Mouse (Mus musculus) myocyte (in vitro differentiated cells): Measurements from ENCODE around the gene Eddm3b.

Source experiments
- CEBPB ChIP-seq: IDR thresholded peaks from 2 replicates; pipeline ENCODE4 v1.6.1; 2011; ENCODE audit warnings: mild to moderate bottlenecking, moderate library complexity; ENCODE audit not compliant: poor library complexity, insufficient read depth, severe bottlenecking
- E2F4 ChIP-seq: IDR thresholded peaks from one replicate; pipeline ENCODE4 v1.6.1; 2011; ENCODE audit warnings: mild to moderate bottlenecking, control low read depth, moderate library complexity; ENCODE audit not compliant: insufficient read depth
- MAX ChIP-seq: IDR thresholded peaks from one replicate; pipeline ENCODE4 v1.6.1; 2011; ENCODE audit warnings: low read depth, mild to moderate bottlenecking, control low read depth
- MYOD1 ChIP-seq, 3 experiments: IDR thresholded peaks; one replicate each; pipeline ENCODE4 v1.6.1; 2011; ENCODE audit warnings: control low read depth in 2 of 3, low read depth in 2 of 3, mild to moderate bottlenecking in 2 of 3, moderate library complexity in 1 of 3; ENCODE audit not compliant: insufficient read length in 2 of 3, control insufficient read depth in 1 of 3
- MYOG ChIP-seq, 3 experiments: IDR thresholded peaks; one replicate each; pipeline ENCODE4 v1.6.1; 2011; ENCODE audit warnings: control low read depth in 2 of 3, low read depth in 2 of 3, mild to moderate bottlenecking in 2 of 3; ENCODE audit not compliant: insufficient read length in 2 of 3, control insufficient read depth in 1 of 3, insufficient read depth in 1 of 3
- POLR2A ChIP-seq: IDR thresholded peaks from one replicate; pipeline ENCODE4 v1.6.1; 2011; ENCODE audit warnings: low read depth, mild to moderate bottlenecking, control low read depth, moderate library complexity; ENCODE audit not compliant: insufficient read length
- POLR2AphosphoS2 ChIP-seq: IDR thresholded peaks from one replicate; pipeline ENCODE4 v1.6.1; 2011; ENCODE audit warnings: low read depth, control low read depth; ENCODE audit not compliant: insufficient read length
- SRF ChIP-seq: IDR thresholded peaks from one replicate; pipeline ENCODE4 v1.6.1; 2011; ENCODE audit warnings: low read depth; ENCODE audit not compliant: control insufficient read depth, insufficient read length
- TCF12 ChIP-seq: IDR thresholded peaks from one replicate; pipeline ENCODE4 v1.6.1; 2011; ENCODE audit warnings: mild to moderate bottlenecking, control low read depth; ENCODE audit not compliant: poor library complexity, insufficient read depth, severe bottlenecking
- TCF3 ChIP-seq: IDR thresholded peaks from one replicate; pipeline ENCODE4 v1.6.1; 2011; ENCODE audit warnings: low read depth, control low read depth; ENCODE audit not compliant: insufficient read length
- USF1 ChIP-seq: IDR thresholded peaks from one replicate; pipeline ENCODE4 v1.6.1; 2011; ENCODE audit warnings: low read depth, mild to moderate bottlenecking, control low read depth, moderate library complexity

DNA sequence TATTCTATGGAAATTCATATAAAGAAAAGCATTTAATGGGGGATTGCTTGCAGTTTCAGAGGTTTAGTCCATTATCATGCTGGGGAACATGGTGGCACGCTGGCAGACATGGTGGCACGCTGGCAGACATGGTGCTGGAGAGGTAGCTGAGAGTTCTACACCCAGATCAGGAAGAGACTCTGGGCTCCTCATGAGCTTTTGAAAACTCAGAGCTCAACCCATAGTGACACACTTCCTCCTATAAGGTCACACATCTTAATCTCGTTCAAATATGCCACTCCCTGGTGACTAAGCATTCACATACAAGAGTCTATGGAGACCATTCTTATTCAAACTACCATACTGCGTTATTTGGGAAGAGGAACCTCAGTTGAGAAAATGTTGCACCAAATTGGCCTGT lies 18.1 kb downstream of the Eddm3b start:
- TF ChIP-seq POLR2A (no peak), POLR2AphosphoS2 (no peak), MAX (no peak), TCF3 (no peak), TCF12 (no peak), E2F4 (no peak), MYOD1 (IDR thresholded peaks at IDR 0.05; ENCODE audit: control insufficient read depth in 1 of 3, insufficient read length in 2 of 3, low read depth in 2 of 3) (no peak), USF1 (no peak), CEBPB (no peak), SRF (no peak), MYOG (IDR thresholded peaks at IDR 0.05; ENCODE audit: control insufficient read depth in 1 of 3, insufficient read depth in 1 of 3, insufficient read length in 2 of 3, low read depth in 2 of 3) (no peak)
